Comparison of ENCODE assay signal across 8 mouse cellular contexts in the genomic region with DNA sequence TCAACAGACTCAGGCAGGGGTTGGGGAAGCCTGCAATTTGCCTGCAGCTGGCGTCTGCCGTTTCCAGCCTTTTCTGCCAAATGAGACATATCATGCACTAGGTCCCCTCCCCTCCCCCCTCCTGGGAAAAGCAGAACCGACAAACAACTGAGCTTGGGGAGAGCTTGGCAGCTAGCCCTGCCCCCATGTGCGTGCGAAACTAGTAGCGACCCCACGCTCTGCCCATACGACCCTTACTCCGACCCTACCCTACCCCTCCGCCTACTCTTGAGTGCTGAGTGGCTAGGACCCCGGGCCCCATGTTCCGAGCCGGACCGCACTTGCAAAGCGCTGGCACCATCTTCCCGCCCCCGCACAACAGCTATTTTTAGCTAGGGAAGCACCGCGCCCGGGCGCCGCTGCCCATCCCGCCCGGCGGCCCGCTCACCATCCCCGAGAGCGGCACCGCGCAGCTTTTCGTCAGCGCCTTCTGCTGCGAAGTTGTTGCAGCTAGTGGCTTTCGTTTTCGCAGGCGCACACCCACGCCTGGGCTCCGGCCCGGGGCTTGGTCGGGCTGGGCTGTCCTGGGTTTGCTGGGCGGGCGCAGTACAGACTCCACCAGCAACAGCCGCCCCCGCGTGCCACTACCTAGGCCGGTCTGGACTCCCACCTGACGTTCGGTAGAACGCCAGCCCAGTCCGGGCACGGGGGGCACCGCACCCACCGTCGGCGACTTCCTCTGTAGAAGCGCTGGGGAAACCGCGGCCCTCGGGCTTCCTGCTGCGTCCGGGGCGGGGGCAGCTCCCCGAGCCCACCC. TPM values are rescaled to one million over a fixed set of nuclear protein-coding genes. Genes with fewer than 3 reads are reported as not detected.
DNase-seq lines count a peak whose midpoint lies in the region; ATAC-seq and TF ChIP-seq lines count a peak whose summit lies in the region.

No protein-coding gene starts in this region.

- H3K79me2 ChIP-seq in C2C12 (ENCODE audit: control insufficient read depth, insufficient read depth), result peaks cover 11% of the 10 kb centered on the region
- H3K79me2 ChIP-seq in liver, adult 2 months (ENCODE audit: control insufficient read depth, insufficient read depth, low read length), result no peaks in the 10 kb centered on the region

- peaks cover 9% of the 10 kb centered on the region for H3K36me3 ChIP-seq in C2C12 (ENCODE audit: control insufficient read depth, insufficient read depth)
- peaks cover 8% of the 10 kb centered on the region; the same call in 1 of the 2 replicates for H3K36me3 ChIP-seq in kidney, embryonic 14.5 days (ENCODE audit: control insufficient read depth, insufficient read depth, low read length)
- no peaks in the 10 kb centered on the region for H3K36me3 ChIP-seq in liver, adult 2 months (ENCODE audit: control insufficient read depth, insufficient read depth, low read length)

- H3K27me3 ChIP-seq in C2C12 (ENCODE audit: control insufficient read depth, insufficient read depth, insufficient read length), result no peaks in the 10 kb centered on the region
- H3K27me3 ChIP-seq in kidney, embryonic 14.5 days (ENCODE audit: control insufficient read depth, insufficient read depth, low read length), result no peaks in the 10 kb centered on the region
- H3K27me3 ChIP-seq in liver, adult 2 months (ENCODE audit: control insufficient read depth, insufficient read depth, low read length), result no peaks in the 10 kb centered on the region

- H3K4me2 ChIP-seq in kidney, embryonic 14.5 days (replicated peaks; ENCODE audit: low read depth, low read length), result peak overlapping the region; percentile 100

- H3K4me1 ChIP-seq in bone marrow macrophage, adult 2 months (ENCODE audit: control insufficient read depth, insufficient read depth, low read length), result peaks cover 16% of the 10 kb centered on the region
- no peaks in the 10 kb centered on the region for H3K4me1 ChIP-seq in embryonic fibroblast, embryonic 13.5 days (ENCODE audit: control insufficient read depth, insufficient read depth, low read length)
- peaks cover 6% of the 10 kb centered on the region; the same call in 1 of the 2 replicates for H3K4me1 ChIP-seq in kidney, embryonic 14.5 days (ENCODE audit: control insufficient read depth, insufficient read depth, low read length)
- H3K4me1 ChIP-seq in liver, adult 2 months (ENCODE audit: control insufficient read depth, insufficient read depth, low read length), result peaks cover 3% of the 10 kb centered on the region; the same call in 1 of the 2 replicates

- peak; percentile 85 for ATAC-seq in kidney, embryonic 14.5 days (ENCODE audit: low FRiP score, low TSS enrichment)
- 0 out of 2 replicates have a peak, but pooled peaks have one; percentile 27 for ATAC-seq in monocyte, adult 5-6 weeks (replicated peaks; ENCODE audit: insufficient number of reproducible peaks, low FRiP score, low TSS enrichment, poor library complexity, severe bottlenecking)

- TF ChIP-seq CTCF in C2C12 (IDR thresholded peaks at IDR 0.05; ENCODE audit: control insufficient read depth, insufficient read depth, insufficient read length), result no peak
- TF ChIP-seq CTCF in bone marrow macrophage, adult 2 months (IDR thresholded peaks at IDR 0.05; ENCODE audit: low read depth, low read length), result no peak
- TF ChIP-seq CTCF in embryonic fibroblast, embryonic 13.5 days (IDR thresholded peaks at IDR 0.05; ENCODE audit: borderline replicate concordance, insufficient read depth, low read length), result no peak
- TF ChIP-seq CTCF in liver, adult 2 months (IDR thresholded peaks at IDR 0.05; ENCODE audit: low read depth, low read length), result no peak

- peak overlapping the region; percentile 56 for H3ac ChIP-seq in C2C12 (ENCODE audit: control insufficient read depth, insufficient read length, low read depth)

- H3K27ac ChIP-seq in bone marrow macrophage, adult 2 months (ENCODE audit: insufficient read depth, low read depth, low read length), result peak overlapping the region; percentile 74
- peak overlapping the region; percentile 37 for H3K27ac ChIP-seq in embryonic fibroblast, embryonic 13.5 days (ENCODE audit: insufficient read depth, low read length)
- peak overlapping the region; percentile 42; the same call in 1 of the 2 replicates for H3K27ac ChIP-seq in kidney, embryonic 14.5 days (ENCODE audit: low read depth, low read length)
- H3K27ac ChIP-seq in liver, adult 2 months (replicated peaks; ENCODE audit: insufficient read depth, low read depth, low read length), result peak overlapping the region; percentile 14; the same call in 1 of the 2 replicates

- H3K9me3 ChIP-seq in kidney, embryonic 14.5 days (ENCODE audit: control insufficient read depth, low read length), result no peaks in the 10 kb centered on the region

- peaks cover 2% of the 10 kb centered on the region for H3K79me3 ChIP-seq in C2C12 (ENCODE audit: low read depth)

- peak overlapping the region; percentile 75 for H3K9ac ChIP-seq in kidney, embryonic 14.5 days (ENCODE audit: low read depth, low read length)
- peak overlapping the region; percentile 66 for H3K9ac ChIP-seq in liver, adult 2 months (ENCODE audit: low read depth, low read length)

- H3K4me3 ChIP-seq in C2C12 (ENCODE audit: insufficient read depth, poor library complexity, severe bottlenecking), result peak overlapping the region; percentile 44
- H3K4me3 ChIP-seq in bone marrow macrophage, adult 2 months (ENCODE audit: insufficient read depth, low read length), result peak overlapping the region; percentile 65
- H3K4me3 ChIP-seq in embryonic fibroblast, embryonic 13.5 days (ENCODE audit: insufficient read depth, low read length), result peak overlapping the region; percentile 72
- H3K4me3 ChIP-seq in kidney, embryonic 14.5 days (ENCODE audit: low read length), result peak overlapping the region; percentile 78
- H3K4me3 ChIP-seq in liver, adult 2 months (ENCODE audit: insufficient read depth, low read depth, low read length), result peak overlapping the region; percentile 73

- peak; percentile 76 to 78 for DNase-seq in heart, adult 9 months (ENCODE audit: low spot score in 2 of 2)
- no peak for DNase-seq in liver, adult 2 months (ENCODE audit: extremely low read depth, low read depth, low spot score)
- DNase-seq in spleen, postnatal 4 days (ENCODE audit: low spot score in 2 of 2), result peak; percentile 65 to 88

- no peak for TF ChIP-seq POLR2A in bone marrow macrophage, adult 2 months (IDR thresholded peaks at IDR 0.05; ENCODE audit: borderline replicate concordance, low read depth, low read length)
- TF ChIP-seq POLR2A in embryonic fibroblast, embryonic 13.5 days (IDR thresholded peaks at IDR 0.05; ENCODE audit: low read depth, low read length), result peak; percentile 61
- no peak for TF ChIP-seq POLR2A in liver, adult 2 months (IDR thresholded peaks at IDR 0.05; ENCODE audit: extremely low read depth, insufficient read depth, low read length)

- WGBS in kidney, embryonic 14.5 days, result under 1% methylated on average over 63 of the region's 63 CpGs
- WGBS in liver, adult 2 months, result 1% methylated on average over 63 of the region's 63 CpGs

TF ChIP-seq in C2C12, 6 proteins besides CTCF, POLR2A, EP300 and RAD21:
- TF ChIP-seq MYOG (IDR thresholded peaks at IDR 0.05; ENCODE audit: control insufficient read depth, extremely low read depth, insufficient read length) (no peak), MYOD1 (IDR thresholded peaks at IDR 0.05; ENCODE audit: control insufficient read depth, insufficient read length, low read depth) (no peak)

RNA-seq across cellular contexts. Expression of a gene that starts 23.5 kb away (rescaled TPM):
- 0.04 TPM for polyA plus RNA-seq in C2C12 (2012; fragmentation: generic; extraction: Trizol)
- not detected in 2 replicates for polyA plus RNA-seq in bone marrow macrophage, adult 2 months (2012; ENCODE audit: insufficient read depth, insufficient read length, missing spikeins)
- polyA plus RNA-seq in embryonic fibroblast, embryonic 13.5 days (2011; ENCODE audit: insufficient read length, low read depth, missing spikeins), result 0.80 and 1.1 TPM in 2 replicates
- 4.2 and 9.2 TPM in 2 replicates for polyA plus RNA-seq in kidney, embryonic 14.5 days (2014; fragmentation: Nextera tagmentation; extraction: Ambion mirVana)
- total RNA-seq in liver, adult 2 months (2014; rRNA removed), result 1.0 and 1.1 TPM in 2 replicates
- polyA plus RNA-seq in liver, adult 2 months (2012; rRNA removed), result 2.0 and 2.8 TPM in 2 replicates
- 0.75 TPM in 1 of 3 replicates, not detected in the others for total RNA-seq in monocyte, adult 5-6 weeks (2017)

Comparison
In these comparisons a context has a peak if more than half of its experiments do, and no peak if none do; other contexts are left out.
1. H3K27ac ChIP-seq: peak in every context shown above with its lines; median percentile 74 in bone marrow macrophage, adult 2 months; 42 in kidney, embryonic 14.5 days; 37 in embryonic fibroblast, embryonic 13.5 days; 14 in liver, adult 2 months.